Mouse (Mus musculus) mouse embryonic stem cell (cell line): ENCODE results near the gene Hcrtr1.

Experiments
- in situ Hi-C, 2 experiments: fragments of 300-500 bp; cut with MboI; formaldehyde crosslinking; loops; 1 replicate in 1 of 2; 3 replicates in 1 of 2; pipeline ENCODE4 v1.14.3; 2019 to 2020; ENCODE audit warnings: low sequenced_read_pairs in 2 of 2, low pct_unique_long_range_greater_than_20kb in 1 of 2, mixed read lengths in 1 of 2; ENCODE audit not compliant: unreplicated experiment in 1 of 2

The Hcrtr1 gene

DNA sequence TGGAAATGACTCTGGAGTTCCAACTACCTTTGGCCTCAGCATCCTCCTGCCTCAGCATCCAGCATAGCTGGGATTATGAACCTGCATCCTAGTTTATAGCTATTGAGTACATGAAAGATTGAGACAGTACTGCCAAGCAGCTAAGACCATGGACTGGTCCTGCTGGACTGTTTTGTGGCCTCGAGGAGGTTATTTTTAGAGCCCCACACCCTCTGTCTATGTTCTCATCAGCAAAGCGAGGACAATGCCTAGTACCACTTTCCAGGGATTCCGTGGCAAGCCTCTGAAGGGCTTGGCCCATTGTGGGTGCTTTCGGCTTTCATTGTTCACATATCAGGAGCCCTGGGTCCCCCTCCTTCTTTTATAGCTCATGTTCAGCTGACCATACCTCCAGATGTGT, 31.2 kb upstream of the Hcrtr1 start:
- in situ Hi-C loops, result no loop called here

DNA sequence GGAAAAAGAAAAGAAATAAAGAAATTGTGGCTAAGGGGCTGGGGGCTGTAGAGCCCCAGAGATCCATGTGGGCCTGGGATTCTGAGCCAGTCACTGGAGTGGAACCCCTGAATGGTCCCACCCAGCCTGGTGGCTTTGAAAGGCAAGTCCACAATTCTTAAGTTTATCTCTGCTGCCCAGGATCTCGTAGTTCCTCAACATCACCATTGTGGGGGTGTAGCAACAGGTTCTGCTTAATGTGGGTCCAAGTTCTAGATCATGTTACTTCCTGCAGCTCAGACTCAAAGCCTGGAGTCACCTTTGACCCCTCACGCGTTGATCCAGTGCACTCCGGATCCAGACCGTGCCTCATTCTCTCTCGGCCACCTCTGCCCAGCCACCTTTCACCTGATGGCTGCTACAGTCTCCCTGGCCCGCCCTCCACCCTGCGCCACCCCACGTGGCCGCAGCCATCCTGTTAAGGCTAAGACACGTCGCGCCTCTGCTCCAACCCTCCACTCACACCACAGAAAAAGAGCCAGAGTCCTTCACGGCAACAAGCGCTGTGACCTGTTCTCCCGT, 30.3 kb upstream of the Hcrtr1 start:
- in situ Hi-C loops, result no loop called here

DNA sequence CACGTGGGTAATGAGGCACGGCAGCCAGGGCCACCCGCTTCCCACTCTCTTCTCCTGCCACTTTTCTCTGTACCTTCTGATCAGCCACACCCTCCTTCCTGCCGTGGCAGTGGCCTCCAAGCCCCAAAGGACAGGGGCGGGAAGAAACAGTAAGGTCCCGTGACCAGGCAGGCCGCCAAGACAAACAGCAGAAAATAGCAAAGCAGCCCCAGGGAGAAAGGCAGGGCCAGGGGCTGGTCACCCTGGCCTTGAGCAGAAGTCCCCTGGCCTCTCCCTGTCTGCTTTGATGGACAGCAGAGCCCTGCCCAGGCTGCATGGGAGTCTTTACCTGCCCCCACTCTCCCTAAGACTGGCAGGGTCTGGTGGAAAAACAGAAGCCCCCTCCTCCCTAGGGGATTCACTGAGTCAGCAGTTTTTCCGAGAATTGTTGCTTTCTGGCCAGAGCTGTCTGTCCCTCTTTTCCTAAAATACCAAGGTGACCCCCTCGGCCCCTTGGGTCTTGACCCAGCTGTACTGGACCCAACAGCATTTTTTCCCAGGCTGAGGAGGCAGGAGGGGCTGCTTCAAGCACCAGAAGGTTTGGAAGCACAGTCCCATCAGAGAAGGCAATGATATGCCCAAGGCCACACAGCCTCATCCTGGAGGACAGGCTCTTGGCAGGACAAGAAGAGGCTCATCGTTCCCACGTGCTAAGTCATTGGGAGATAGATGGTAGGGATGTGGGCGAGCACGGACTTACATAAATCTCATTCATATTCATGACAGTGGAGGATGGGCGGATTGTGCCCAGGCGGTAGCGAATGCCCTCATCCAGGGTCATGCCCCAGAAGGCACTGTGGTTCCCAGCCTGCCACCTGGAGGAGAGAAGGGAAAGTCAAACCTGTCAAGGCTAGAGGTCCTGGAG, 29.4 kb upstream of the Hcrtr1 start:
- in situ Hi-C loops, result no loop called here

DNA sequence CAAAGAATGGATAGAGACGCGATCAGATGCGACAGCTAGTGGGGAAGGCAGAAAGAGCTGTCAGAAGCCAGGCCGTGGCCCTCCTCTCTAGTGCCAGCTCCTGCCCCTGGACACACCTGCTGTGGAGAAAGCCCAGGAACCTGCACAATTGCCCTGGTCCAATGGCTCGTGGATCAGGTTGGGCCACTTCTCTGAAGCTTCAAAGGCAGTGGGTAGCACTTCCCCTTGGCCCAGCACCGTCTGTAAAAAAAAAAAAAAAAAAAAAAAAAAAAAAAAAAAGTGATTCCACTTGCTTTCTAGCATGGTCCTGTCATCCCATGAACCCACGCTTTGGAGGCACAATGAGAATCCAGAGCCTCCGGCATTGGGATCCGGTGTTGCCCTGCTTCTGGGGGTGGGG, 28.7 kb upstream of the Hcrtr1 start:
- in situ Hi-C loops, result no loop called here

DNA sequence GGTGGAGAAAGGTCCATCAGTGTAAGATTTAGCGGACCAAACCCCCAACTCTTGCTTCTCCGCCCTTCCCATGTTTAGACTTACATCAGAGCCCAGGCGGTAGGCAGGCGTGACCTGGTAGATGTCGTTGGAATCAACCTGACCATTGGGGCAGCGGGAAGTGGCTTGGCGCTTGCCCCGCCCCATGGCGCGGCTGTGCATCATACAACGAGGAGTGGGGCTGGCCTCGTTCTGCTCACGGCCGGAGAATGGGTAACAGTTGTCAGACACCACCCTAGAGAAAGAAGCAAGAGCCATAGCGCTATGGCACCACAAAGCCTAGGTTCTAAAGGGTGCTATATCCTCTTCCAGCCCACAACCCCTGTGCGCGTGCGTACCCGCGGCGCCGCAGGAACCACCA, 28.2 kb upstream of the Hcrtr1 start:
- in situ Hi-C loops, result no loop called here

DNA sequence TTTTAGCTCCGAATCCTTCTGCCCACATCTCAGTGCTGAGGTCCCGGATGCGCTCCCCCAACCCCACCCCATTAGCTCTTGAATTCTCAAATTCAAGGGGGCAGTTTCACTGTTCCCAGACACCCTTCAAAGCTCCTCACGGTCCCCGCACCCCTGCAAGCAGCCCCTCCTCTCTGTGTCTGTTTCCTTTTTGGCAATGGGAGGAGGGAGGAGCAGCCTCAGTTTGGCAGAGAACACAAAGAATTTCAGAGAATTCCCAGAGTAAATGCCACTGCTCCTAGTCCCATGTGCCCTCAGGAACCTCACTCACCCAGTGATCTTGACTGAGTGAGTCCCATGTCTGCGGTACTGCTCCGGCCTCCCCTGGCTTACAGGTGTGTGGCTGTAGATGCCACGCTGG, 27.4 kb upstream of the Hcrtr1 start:
- in situ Hi-C loops, result no loop called here

DNA sequence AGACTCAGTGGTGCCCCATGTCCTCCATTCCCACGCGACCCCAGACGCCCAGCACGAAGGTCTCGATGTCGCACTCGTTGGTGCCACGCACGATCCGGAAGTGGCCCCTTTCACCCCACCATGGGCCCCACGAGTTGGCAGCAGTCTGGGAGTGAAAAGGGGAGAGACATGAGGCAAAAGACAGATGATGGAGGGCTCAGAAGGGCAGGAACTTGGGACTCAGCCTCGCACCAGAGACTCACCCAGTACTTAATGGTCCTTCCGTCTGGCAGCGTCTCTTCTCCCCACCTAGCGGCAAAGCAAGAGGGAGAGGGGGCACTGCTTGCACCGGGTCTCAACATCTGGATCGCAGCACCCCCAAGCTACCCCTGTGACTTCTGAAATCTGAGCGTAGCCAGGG, 26.9 kb upstream of the Hcrtr1 start:
- in situ Hi-C loops, result no loop called here

DNA sequence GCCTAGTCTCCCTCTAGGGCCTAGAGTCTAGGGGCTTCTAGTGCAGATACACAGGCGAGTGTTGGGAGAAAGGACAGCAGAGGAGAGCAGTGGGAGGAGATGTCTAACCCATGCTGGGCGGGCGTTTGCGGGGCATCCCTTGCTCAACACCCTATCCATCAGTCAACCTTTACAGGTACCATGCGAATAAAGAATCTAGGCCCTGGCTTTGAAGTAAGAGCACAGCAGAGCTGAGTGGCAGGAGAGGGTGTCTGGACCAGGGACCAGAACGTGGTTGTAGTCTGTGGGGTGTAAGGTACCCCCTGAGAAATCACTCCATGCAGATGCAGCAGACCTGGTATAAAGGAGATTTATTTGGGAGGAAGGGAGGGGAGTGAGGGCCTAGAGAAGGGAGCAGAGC, 25.0 kb upstream of the Hcrtr1 start:
- in situ Hi-C loops, result no loop called here

DNA sequence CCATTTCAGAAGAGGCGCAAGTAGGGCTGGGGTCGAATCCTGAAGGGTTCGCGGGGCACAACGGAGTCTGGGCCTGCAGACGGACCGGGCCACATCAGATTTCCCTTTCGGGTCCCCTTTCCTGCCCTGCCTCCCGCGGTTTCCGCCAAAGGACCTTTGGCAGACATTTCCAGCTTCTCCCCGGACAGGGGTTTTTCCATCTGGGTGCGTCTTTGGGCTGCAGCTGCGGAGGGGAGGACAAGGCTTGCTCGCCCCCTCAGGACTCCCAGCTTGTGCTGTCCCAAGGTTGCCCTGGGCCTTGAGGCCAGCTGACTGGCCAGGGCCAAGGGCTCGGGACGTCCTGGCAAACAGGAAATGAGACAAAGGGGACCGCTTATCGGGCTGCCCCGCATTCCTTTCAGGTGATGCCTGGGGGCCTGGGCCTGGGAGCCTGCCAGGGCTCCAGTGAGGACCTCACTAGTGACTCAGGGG, 24.3 kb upstream of the Hcrtr1 start:
- in situ Hi-C loops, result no loop called here

DNA sequence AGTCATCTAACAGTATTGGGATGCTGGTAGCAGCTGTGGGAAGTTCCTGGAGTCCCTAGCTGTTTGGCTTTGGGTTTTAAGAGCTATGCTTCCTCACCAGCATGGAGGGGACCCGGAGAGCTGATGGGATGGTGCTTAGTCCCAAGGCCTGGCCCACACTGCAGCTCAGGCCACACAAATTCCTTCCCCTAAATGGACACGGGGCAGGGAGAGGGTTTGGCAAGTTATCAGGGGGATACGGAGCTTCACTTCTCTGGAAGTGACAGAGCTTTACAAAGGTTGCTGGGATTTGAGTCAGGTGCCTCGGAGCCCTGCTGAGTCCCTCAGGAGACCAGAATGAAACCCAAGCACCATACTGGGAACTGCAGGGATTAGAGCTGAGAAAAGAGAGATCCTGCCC, 22.2 kb upstream of the Hcrtr1 start:
- in situ Hi-C loops, result no loop called here

DNA sequence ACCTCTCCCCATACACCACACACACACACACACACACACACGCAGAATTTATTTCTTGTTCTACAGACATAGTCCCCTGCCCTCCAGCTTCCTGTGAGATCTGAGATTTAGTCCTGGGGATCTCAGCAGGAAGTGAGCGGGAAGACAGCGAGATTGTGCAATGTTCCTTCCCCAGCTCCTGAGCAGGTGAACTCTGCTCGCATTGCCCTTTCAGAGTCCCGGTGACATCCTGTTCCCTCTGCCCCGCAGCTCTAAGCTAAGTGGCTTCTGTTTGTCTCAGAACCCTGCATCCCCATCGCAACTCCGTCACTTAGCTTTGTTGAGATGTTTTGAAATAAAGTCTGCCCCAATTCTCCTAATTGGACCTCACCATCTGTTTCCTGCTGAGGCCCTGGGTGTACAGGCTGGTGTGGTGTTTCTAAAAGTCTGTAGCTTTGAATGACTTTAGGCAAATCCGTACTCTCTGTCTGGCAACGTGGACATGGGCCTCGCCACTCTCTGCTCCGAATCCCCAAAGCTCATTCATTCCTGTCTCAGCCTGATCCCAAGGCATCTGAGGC, 17.7 kb upstream of the Hcrtr1 start:
- in situ Hi-C loops, result no loop called here

DNA sequence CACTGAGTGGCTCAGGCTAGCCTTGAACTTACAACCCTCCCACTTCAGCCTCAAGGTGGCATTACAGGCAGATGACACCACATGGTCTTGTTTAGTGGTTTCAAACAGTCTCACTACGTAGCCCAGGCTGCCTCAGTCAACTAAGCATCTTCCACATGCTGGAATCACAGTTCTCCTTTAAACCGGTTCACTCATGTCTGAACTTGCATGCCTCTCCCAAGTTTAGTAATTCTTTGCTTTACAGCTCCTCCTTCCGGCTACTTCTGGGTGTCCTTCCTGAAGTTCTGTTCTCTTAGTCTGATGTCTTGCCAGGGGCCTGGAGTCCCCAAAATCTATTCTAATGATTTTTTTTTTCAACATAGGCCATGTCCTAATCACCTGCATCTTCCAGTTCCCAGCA, 15.1 kb upstream of the Hcrtr1 start:
- in situ Hi-C loops, result no loop called here

DNA sequence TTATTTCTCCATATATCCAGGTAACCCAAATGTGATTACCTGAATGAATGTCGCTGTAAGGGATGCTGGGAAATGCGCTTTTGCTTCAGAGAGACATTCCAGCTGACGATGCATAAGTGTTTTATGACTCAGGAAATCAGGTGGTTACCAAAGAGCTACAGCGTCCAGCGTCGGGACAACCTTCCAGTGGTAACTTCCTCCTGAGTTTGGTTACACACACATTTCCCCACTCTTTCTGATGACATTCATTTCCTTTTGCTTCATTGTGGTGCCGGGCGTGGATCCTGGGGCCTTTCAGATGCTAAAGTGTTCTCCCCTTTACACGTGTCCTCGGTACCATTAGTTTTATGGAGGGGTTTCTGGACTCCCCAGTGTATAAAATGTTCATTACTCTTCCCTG, 9.2 kb upstream of the Hcrtr1 start:
- in situ Hi-C loops, result no loop called here

DNA sequence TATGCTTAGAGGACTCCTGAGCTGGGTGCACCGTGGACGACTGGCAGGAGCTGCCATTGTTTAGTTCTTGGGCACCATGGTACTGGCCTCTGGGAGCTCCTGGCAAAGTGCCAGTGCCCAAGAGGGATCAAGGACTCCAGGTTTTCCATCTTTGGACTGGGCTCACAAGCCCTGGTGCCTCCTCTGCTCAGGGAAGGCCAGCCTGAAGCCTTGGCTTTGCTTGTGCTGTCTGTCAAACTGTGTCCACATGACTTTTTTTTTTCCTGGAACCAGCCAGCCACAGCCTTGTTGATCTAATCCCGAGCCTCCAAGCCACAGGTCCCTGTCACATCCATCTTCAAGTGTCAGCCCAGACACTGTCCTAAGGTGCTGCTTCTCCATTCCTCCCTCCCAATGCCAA, 2.6 kb upstream of the Hcrtr1 start:
- in situ Hi-C loops, result no loop called here

DNA sequence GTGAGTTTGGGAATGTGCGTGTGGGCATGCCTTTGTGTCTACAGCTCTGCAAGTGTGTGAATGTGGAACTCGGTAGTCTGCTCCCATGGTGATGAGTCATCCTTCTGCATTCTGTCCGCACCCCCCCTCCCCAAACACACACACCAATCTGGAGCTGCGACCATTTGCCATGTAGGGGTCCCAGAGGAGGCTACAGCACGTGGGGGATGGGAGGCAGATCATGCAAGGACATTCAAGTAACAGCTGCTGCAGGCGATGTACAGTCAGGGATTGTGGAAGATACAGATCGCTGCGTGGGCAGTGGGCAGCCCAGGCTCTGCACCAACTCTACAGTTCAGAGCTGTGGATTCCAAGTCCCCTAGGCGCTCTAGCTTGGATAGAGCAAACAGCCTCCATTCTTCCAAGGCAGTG, 1.8 kb upstream of the Hcrtr1 start:
- in situ Hi-C loops, result no loop called here

DNA sequence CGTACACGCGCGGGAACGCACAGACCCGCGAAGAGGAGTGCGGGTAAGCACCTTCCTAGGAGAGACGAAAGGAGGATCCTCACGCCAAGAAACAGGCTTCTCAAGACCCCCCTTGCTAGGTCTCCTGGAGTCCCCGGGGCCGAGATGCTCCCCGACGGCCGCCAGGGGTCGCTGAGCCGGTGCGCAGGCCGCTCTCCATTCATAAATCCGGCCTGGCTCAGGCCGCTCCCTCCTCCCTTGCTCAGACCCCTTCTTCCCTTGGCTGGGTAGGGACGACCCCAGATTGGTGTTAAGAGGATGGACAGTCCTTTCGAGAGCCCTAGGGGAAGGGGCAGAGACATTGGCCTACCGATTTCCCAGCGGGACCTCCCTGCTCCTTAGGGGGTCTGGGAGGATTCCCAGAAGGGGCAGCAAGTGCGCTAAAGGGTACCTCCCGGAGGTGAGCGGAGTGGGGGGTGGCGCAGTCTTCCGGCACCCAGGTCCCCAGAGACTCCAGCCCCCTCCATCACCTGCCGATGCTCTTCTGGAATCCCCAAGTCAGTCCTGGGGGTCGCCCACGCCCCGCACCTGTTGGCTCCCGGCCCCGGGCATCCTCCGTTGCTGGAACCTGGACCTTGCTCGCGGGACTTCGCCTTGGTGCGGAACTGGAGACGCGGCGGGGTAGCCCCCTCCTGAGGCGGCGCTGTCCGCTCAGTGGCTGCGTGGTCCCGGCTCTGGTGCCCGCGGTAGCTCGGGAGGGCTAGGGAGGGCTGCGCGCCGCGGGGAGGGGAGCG, 532 bp downstream of the Hcrtr1 start:
- in situ Hi-C loops, result loop anchor here in 1 of 2 experiments (10.0 kb wide), 1 partner anchor 46 kb away; no protein-coding TSS in a partner anchor

DNA sequence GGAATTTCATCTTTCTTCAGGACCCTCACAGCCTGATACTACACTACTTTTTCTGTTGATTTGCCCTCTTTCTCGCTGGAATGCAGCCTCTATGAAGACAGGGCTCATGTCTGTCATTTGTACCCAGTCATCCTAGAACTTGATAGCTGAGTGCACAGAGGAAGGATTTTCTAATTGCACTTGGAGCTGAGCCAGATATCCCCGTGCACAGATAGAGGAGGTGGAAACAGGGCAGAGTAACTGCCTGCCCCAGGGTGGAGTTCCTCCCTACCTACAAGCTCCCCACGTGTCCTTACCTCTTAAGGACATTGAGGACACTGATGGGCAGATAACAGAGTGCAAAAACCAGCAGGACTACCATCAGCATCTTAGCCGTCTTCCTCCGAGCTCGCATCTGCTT, 5.8 kb downstream of the Hcrtr1 start:
- in situ Hi-C loops, result loop anchor here in 1 of 2 experiments (10.0 kb wide), 1 partner anchor 51 kb away; no protein-coding TSS in a partner anchor

DNA sequence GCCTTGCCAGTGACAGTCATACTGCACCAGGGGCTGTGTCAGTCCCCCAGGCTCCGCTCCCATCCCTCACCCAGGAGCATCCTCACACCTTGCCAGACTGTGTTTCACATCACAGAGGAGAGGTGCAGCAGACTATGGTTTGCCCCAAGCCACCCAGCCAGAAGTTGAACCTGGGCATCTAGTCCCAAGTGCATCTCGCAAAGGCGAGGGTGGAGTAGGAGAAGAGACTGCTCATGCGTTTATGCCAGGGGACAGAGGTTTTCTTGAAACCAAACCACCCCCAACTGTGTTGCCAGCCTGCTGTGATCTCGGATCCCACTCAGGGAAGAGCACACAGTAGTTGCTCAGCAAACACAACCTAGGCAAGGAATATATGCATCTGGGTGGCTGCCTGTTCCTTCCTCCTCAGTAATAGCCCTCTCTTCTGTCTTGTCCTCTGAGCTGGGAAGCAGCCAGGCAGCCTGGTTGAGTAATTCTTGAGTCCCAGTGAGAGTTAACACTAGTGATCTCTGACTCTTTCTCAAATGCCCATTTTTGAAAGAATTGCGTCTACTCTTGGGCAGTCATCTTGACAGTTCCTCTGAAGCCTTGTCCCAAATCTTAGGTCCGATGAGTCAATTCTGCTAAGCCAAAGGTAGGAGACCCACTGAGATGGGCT, 7.6 kb downstream of the Hcrtr1 start:
- in situ Hi-C loops, result loop anchor here in 1 of 2 experiments (10.0 kb wide), 1 partner anchor 53 kb away; no protein-coding TSS in a partner anchor
